Mouse (Mus musculus) cortical plate, adult 2 months (tissue): ENCODE measurements around the gene Gm11634.
"Not testable (repeated sequence)": the region's sequence is repeated elsewhere in the genome, so short reads cannot be mapped to it uniquely, and the experiment has no call there.

Experiments used
- CTCF ChIP-seq: fragments of 200-500 bp; IDR thresholded peaks from 2 replicates; pipeline ENCODE4 v1.5.1; 2011; ENCODE audit warnings: mild to moderate bottlenecking, control low read depth, low read length; ENCODE audit not compliant: insufficient read depth; ENCODE audit errors: extremely low read depth
- POLR2A ChIP-seq: fragments of 200-500 bp; IDR thresholded peaks from 2 replicates; pipeline ENCODE4 v1.6.1; 2011; ENCODE audit warnings: mild to moderate bottlenecking, low read length, control low read depth; ENCODE audit not compliant: insufficient read depth; ENCODE audit errors: extremely low read depth

DNA sequence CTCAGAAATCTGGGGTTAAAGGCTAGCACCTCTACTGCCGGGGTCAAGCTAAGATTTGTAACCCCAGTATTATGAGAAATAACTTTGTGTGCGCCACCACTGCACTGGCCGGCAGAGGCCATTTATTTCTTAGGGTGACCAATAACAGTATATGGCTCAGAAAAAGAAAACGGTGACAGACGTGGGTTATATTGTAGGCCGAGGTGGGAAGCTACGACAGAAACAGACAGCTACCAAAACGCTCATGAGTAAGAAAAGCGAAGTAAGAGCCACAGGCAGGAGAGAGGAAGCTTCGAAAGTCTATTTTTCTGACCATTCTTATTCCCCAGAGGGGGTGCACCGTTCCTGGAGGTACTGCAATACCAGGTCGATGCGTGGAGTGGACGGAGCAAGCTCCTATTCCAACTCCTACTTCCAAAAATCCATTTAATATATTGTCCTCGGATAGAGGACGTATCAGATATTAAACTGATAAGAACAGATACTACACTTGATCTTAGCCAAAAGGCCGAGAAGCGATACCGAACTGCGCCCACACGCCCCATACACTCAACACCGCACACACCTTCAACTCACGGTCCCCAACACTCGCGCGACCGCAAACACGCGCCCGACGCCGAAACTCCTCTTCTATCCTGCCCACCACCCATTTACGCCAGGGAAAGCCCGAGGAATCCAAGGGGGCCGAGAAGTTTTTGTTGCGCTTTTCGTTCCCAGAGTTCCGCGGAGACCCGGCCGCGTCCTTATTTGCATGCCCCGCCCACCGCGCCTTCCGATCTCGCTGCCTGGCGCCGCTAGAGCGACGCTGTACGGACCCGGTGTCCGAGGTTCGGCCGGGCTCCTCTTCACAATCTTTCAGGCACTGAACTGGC, 46.6 kb upstream of the Gm11634 start:
- TF ChIP-seq POLR2A = 0 out of 2 replicates have a peak, but pooled peaks have one; percentile 14
- not testable (repeated sequence) for TF ChIP-seq CTCF
